Mouse (Mus musculus) neural tube, embryonic 13.5 days (tissue): ENCODE results near the gene Pde1a. TPM values are rescaled to one million over a fixed set of nuclear protein-coding genes. Genes with fewer than 3 reads are reported as not detected.

Source experiments
- ATAC-seq: fragments of 200-750 bp; cut with Nextera tagmentation; 2 replicates; pipeline ENCODE4 v1.8.0; 2017; ENCODE audit warnings: low read depth, mild to moderate bottlenecking, moderate TSS enrichment, moderate library complexity
- H3K27ac ChIP-seq: fragments of 300-500 bp; sonication (generic); replicated peaks from 2 replicates; pipeline ENCODE4 v1.5.1; 2015; ENCODE audit warnings: moderate library complexity, mild to moderate bottlenecking, inconsistent platforms
- H3K27me3 ChIP-seq: fragments of 300-500 bp; sonication (generic); 2 replicates; pipeline ENCODE4 v1.6.1; 2015; ENCODE audit warnings: mild to moderate bottlenecking, inconsistent platforms
- H3K36me3 ChIP-seq: fragments of 300-500 bp; sonication (generic); 2 replicates; pipeline ENCODE4 v1.6.1; 2015; ENCODE audit warnings: mild to moderate bottlenecking, inconsistent platforms
- H3K4me1 ChIP-seq: fragments of 300-500 bp; sonication (generic); replicated peaks from 2 replicates; pipeline ENCODE4 v1.6.1; 2015; ENCODE audit warnings: inconsistent platforms
- H3K4me2 ChIP-seq: fragments of 300-500 bp; sonication (generic); 2 replicates; pipeline ENCODE4 v1.6.1; 2015; ENCODE audit warnings: inconsistent platforms, mild to moderate bottlenecking, moderate library complexity
- H3K4me3 ChIP-seq: fragments of 300-500 bp; sonication (generic); 2 replicates; pipeline ENCODE4 v1.5.1; 2015; ENCODE audit warnings: mild to moderate bottlenecking, inconsistent platforms
- H3K9ac ChIP-seq: fragments of 300-500 bp; sonication (generic); 2 replicates; pipeline ENCODE4 v1.6.1; 2015; ENCODE audit warnings: moderate library complexity, mild to moderate bottlenecking, inconsistent platforms
- H3K9me3 ChIP-seq: fragments of 300-500 bp; sonication (generic); 2 replicates; pipeline ENCODE4 v1.6.1; 2016; ENCODE audit warnings: inconsistent platforms
- WGBS: fragments of 180-500 bp; shearing (Covaris S2); methylation state at CpG from one replicate; pipeline ENCODE4 v1.1.7; 2015; 5-methylcytosine and 5-hydroxymethylcytosine counted together
- polyA plus RNA-seq: library from polyadenylated mRNA; unstranded; fragments of >200 nt; fragmentation: Nextera tagmentation; extraction: Ambion mirVana; gene quantifications from 2 replicates; pipeline ENCODE4 v1.2.1, GENCODE M21; 2015

Pde1a gene
- polyA plus RNA-seq, 1 experiment from 2014 or later: 5.1 TPM

GRCm38 (mm10) chr2:79922356-79922755 is 206.9 kb downstream of the Pde1a start:
- no peak for ATAC-seq
- Histone ChIP-seq H3K4me1 (0 out of 2 replicates have a peak, but pooled peaks cover 7% of the 10 kb centered on the region), H3K36me3 (no peaks in the 10 kb centered on the region), H3K27me3 (no peaks in the 10 kb centered on the region), H3K27ac (no peak overlapping the region), H3K4me3 (no peak overlapping the region), H3K9me3 (no peaks in the 10 kb centered on the region), H3K9ac (no peak overlapping the region), H3K4me2 (no peak overlapping the region)

DNA sequence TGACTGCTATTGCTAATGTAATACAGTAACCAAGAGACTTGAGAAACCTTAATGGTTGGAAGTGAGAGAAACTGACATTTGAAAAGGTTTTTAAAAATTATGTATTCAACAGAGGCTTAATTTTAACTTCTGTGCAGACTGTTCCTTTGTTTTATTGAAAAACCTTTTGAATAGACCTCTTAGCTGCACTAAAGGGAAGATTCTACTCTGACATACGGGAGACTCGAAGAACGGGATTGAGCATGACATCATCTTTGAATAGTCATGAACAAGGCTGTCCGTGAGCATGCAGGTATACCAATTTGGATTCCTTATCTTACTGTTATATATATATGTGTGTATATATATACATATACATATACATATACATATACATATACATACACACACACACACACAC is 207.9 kb downstream of the Pde1a start:
- 90% methylated on average over 4 of the region's 4 CpGs for WGBS
- no peak for ATAC-seq
- Histone ChIP-seq H3K4me1 (0 out of 2 replicates have a peak, but pooled peaks cover 7% of the 10 kb centered on the region), H3K9me3 (no peaks in the 10 kb centered on the region), H3K4me3 (no peak overlapping the region), H3K27ac (no peak overlapping the region), H3K27me3 (no peaks in the 10 kb centered on the region), H3K36me3 (no peaks in the 10 kb centered on the region), H3K9ac (no peak overlapping the region), H3K4me2 (no peak overlapping the region)

GRCm38 (mm10) chr2:79920438-79920837 is 208.8 kb downstream of the Pde1a start:
- WGBS: 42% methylated on average over 4 of the region's 4 CpGs
- ATAC-seq: no peak
- Histone ChIP-seq H3K4me3 (no peak overlapping the region), H3K4me1 (0 out of 2 replicates have a peak, but pooled peaks cover 7% of the 10 kb centered on the region), H3K27me3 (no peaks in the 10 kb centered on the region), H3K9ac (no peak overlapping the region), H3K9me3 (no peaks in the 10 kb centered on the region), H3K27ac (no peak overlapping the region), H3K4me2 (no peak overlapping the region), H3K36me3 (no peaks in the 10 kb centered on the region)

- H3K27me3 ChIP-seq: no peaks in the 10 kb centered on the region
- H3K4me3 ChIP-seq: no peak overlapping the region
- H3K4me1 ChIP-seq: no peaks in the 10 kb centered on the region
- ATAC-seq: no peak
- no peaks in the 10 kb centered on the region for H3K36me3 ChIP-seq
- H3K9me3 ChIP-seq: no peaks in the 10 kb centered on the region
- no peak overlapping the region for H3K27ac ChIP-seq
- no peak overlapping the region for H3K4me2 ChIP-seq
- 78% methylated on average over 2 of the region's 2 CpGs for WGBS
- no peak overlapping the region for H3K9ac ChIP-seq
These were observed 227.3 kb downstream of the Pde1a start for GRCm38 (mm10) chr2:79901841-79902510.

DNA sequence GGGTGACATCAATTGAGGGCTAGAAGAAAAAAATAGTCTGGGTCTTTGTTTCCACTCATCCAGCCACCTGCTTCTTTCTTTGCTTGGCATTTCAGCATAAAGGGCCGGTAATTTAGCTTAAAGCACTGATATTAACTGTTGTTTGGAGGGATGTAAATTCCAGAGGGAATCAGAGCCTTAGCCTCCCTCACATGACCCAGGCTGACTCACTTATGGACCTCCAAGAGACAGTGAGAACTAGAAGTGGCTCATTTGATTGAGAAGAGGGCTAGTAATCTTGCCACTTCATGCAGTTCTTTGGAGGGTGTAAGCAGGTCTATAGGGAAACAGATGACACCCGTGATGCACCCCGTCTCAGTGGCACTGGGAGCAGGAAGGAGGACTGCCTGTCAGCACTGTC is 230.7 kb downstream of the Pde1a start:
- Histone ChIP-seq H3K27me3 (no peaks in the 10 kb centered on the region), H3K36me3 (no peaks in the 10 kb centered on the region), H3K9ac (no peak overlapping the region), H3K4me1 (no peaks in the 10 kb centered on the region), H3K27ac (no peak overlapping the region), H3K9me3 (no peaks in the 10 kb centered on the region), H3K4me2 (no peak overlapping the region), H3K4me3 (no peak overlapping the region)
- 35% methylated on average over 3 of the region's 3 CpGs for WGBS
- no peak for ATAC-seq

GRCm38 (mm10) chr2:79892829-79893228 is 236.4 kb downstream of the Pde1a start:
- Histone ChIP-seq H3K9me3 (no peaks in the 10 kb centered on the region), H3K4me1 (no peaks in the 10 kb centered on the region), H3K9ac (no peak overlapping the region), H3K27me3 (no peaks in the 10 kb centered on the region), H3K4me3 (no peak overlapping the region), H3K36me3 (no peaks in the 10 kb centered on the region), H3K27ac (no peak overlapping the region), H3K4me2 (no peak overlapping the region)
- WGBS: 91% methylated on average over 1 of the region's 1 CpGs
- ATAC-seq: no peak

DNA sequence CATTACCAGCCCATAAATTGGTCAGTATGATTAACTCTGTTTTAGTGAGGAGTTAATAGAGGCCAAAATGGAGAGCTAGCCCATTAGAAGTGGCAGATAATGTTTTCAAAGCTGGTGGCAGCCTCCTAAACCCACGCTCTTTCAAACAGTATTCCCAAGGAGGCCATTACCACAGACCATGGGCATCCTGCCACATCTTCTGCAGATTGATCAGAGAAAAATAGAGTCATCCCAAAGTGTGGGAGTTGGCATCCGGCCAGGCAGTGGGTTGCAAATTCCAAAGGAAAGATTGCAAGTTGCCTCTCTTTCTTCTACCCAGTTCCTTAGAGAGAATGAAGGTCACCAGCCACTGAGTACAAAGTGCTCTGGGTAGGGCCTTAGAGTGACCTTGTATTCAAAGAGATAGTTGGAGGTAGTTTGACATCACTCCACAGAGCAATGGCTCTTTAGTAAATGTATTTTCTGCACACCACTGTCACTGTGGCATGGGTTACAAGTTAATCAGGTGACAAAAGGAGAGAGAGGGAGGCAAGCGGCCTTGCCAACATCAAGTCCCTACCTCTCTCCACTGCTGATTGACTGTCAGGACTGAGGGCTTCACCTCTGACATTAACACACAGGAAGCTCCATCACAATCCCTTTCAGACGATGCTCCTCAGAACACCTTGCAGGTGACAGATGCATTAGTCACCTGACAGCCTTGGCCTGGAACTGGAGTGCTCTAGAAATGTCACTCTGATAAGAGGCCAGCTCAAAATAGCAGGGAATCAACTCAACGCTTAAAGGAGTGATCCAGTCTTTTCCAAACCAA is 237.3 kb downstream of the Pde1a start:
- H3K9me3 ChIP-seq: no peaks in the 10 kb centered on the region
- 0 out of 2 replicates have a peak, but pooled peaks have one; percentile 19 for ATAC-seq
- H3K9ac ChIP-seq: no peak overlapping the region
- H3K4me3 ChIP-seq: no peak overlapping the region
- H3K27me3 ChIP-seq: no peaks in the 10 kb centered on the region
- H3K4me1 ChIP-seq: no peaks in the 10 kb centered on the region
- no peaks in the 10 kb centered on the region for H3K36me3 ChIP-seq
- H3K4me2 ChIP-seq: no peak overlapping the region
- no peak overlapping the region for H3K27ac ChIP-seq
- WGBS: 78% methylated on average over 5 of the region's 5 CpGs

DNA sequence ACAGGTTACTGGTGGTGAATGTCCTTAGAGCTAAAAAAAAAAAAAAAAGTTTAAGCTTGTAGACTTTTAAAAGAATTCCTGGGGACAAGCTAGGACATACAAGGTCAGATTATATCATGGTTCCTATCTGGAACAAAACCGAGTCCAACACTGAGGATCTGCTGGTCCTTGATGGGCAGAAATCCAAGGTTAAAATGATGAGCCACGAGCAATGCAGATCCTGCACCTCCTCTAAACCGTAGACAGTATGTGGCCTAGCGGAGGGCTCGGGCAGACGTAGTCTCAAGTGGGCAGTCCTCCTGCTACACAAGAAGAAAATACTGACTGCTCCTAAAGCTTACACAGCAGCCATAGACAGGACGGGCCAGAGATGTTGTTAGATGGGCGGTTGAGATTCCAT is 238.5 kb downstream of the Pde1a start:
- no peak overlapping the region for H3K4me3 ChIP-seq

GRCm38 (mm10) chr2:79883631-79884350 is 245.5 kb downstream of the Pde1a start:
- Histone ChIP-seq H3K4me1 (no peaks in the 10 kb centered on the region), H3K9ac (no peak overlapping the region), H3K9me3 (no peaks in the 10 kb centered on the region), H3K36me3 (no peaks in the 10 kb centered on the region), H3K4me2 (no peak overlapping the region), H3K4me3 (no peak overlapping the region), H3K27ac (no peak overlapping the region), H3K27me3 (no peaks in the 10 kb centered on the region)
- ATAC-seq: no peak
- WGBS: 74% methylated on average over 6 of the region's 6 CpGs

More for the DNA sequence above, 238.5 kb downstream of the Pde1a start:
- ATAC-seq: no peak
- WGBS: 86% methylated on average over 8 of the region's 8 CpGs
- Histone ChIP-seq H3K36me3 (no peaks in the 10 kb centered on the region), H3K4me1 (no peaks in the 10 kb centered on the region), H3K9me3 (no peaks in the 10 kb centered on the region), H3K27ac (no peak overlapping the region), H3K27me3 (no peaks in the 10 kb centered on the region), H3K9ac (no peak overlapping the region), H3K4me2 (no peak overlapping the region)

GRCm38 (mm10) chr2:79883210-79883609 is 246.0 kb downstream of the Pde1a start:
- no peak overlapping the region for H3K4me3 ChIP-seq
- no peak overlapping the region for H3K4me2 ChIP-seq
- H3K9me3 ChIP-seq: no peaks in the 10 kb centered on the region
- no peaks in the 10 kb centered on the region for H3K4me1 ChIP-seq
- H3K36me3 ChIP-seq: no peaks in the 10 kb centered on the region
- WGBS: 82% methylated on average over 4 of the region's 4 CpGs
- no peak overlapping the region for H3K9ac ChIP-seq
- ATAC-seq: no peak
- H3K27ac ChIP-seq: no peak overlapping the region
- no peaks in the 10 kb centered on the region for H3K27me3 ChIP-seq

DNA sequence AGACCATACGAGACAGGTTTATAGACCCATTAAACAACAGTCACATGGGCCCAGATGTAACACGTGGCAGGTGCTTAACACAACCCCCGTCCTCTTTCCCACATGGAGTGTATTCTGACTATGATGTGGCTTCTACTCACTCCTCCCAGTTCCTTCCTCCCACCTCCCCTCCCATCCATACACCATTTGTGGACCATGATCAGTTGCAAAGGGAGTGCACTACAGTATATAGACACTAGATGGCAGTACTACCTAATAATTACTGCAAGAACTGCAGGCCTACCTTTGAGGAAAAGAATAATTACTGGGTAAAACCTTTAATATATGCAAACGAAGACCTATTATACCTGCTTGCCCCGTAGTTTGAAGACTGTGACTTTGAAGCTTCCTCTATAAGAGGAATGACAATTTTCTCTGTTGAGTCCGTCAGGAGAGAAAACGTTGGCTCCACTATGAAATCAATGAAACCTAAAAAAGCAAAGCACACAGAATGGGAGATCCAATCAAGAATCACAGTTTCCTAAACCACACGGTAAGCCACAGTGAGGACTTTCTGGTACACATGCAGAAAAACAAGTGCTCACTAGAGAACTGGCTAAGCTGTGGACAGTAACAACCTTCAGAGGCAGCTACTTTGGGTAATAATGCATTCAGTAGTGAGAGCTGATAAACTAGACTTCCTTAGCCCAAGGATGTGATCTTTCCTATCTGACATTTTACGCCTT is 263.8 kb downstream of the Pde1a start:
- Histone ChIP-seq H3K9me3 (no peaks in the 10 kb centered on the region), H3K4me1 (no peaks in the 10 kb centered on the region), H3K4me2 (no peak overlapping the region), H3K27me3 (no peaks in the 10 kb centered on the region), H3K4me3 (no peak overlapping the region), H3K36me3 (no peaks in the 10 kb centered on the region), H3K9ac (no peak overlapping the region), H3K27ac (no peak overlapping the region)
- ATAC-seq: peak; percentile 82
- WGBS: 48% methylated on average over 9 of the region's 9 CpGs

- no peaks in the 10 kb centered on the region for H3K4me1 ChIP-seq
- no peak overlapping the region for H3K9ac ChIP-seq
- no peaks in the 10 kb centered on the region for H3K9me3 ChIP-seq
- H3K4me2 ChIP-seq: no peak overlapping the region
- 93% methylated on average over 1 of the region's 1 CpGs for WGBS
- H3K27ac ChIP-seq: no peak overlapping the region
- no peaks in the 10 kb centered on the region for H3K27me3 ChIP-seq
- no peak for ATAC-seq
- H3K4me3 ChIP-seq: no peak overlapping the region
- no peaks in the 10 kb centered on the region for H3K36me3 ChIP-seq
These were observed 272.4 kb downstream of the Pde1a start for GRCm38 (mm10) chr2:79856874-79857273.
